Mouse (Mus musculus): ENCODE measurements around the gene Adk. TPM values are rescaled to one million over a fixed set of nuclear protein-coding genes. Genes with fewer than 3 reads are reported as not detected.
A peak's percentile ranks its signal among the peaks of the same experiment; 100 is the strongest.

Adk gene
- polyA plus RNA-seq, 1 experiment from 2014 or later, result 197 TPM

DNA sequence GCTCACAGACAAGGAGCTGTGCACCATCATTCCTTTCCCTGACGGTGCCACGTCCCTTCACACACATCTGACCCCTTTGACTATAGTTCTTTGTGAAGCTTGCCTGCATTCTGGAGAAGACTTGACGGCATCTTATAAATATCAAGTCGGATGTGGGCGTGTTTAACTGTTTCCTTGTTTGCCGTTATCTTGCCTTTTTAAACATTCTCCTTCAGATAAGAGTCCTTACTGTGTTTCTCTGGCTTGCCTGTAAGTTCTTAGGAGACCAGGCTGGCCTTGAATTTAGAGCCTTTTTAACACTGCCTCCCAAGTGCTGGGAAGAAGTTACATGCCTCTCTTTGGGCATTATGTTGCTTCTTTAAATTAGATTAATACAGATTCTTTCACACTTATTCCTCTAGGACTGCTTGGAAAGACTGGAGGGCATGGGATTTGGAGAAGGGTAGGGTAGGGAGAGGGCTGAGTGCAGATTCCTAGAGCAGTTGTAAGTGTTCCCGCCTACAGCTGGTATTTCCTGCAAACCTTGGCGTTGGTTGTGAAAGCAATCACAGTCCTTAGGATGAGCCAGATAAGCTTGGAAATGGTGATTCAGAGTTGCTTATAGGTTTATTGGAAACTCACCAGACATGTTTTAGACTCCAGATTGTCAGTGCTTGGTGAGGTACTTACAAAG lies 13.3 kb downstream of the Adk start:
- peak overlapping the region; percentile 48; the same call in 1 of the 2 replicates for H3K27ac ChIP-seq (replicated peaks)
- peaks cover 34% of the 10 kb centered on the region for H3K4me1 ChIP-seq (replicated peaks)

DNA sequence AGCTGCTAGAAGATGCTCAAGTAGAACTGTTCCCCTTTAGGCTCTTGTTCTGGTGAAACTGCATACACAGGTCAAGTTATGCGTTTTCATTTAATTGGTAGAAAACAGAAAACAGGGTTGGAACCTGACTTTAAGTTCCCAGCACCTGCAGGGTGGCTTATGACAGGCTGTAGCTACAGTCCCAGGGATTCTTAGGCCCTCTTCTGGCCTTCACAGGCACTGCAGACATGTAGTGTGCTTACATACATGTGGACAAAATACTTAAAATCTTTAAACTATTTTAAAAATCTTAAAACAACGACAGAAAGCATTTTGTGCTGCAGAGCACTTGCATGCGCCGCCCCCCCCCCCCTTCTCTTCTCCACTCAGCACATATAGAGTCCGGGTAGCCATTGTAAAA lies 17.2 kb downstream of the Adk start:
- Histone ChIP-seq H3K4me1 (replicated peaks) (peaks cover 43% of the 10 kb centered on the region), H3K27me3 (no peaks in the 10 kb centered on the region), H3K9ac (no peak overlapping the region), H3K4me2 (no peak overlapping the region), H3K27ac (replicated peaks) (no peak overlapping the region), H3K9me3 (replicated peaks) (no peaks in the 10 kb centered on the region), H3K36me3 (replicated peaks) (no peaks in the 10 kb centered on the region), H3K4me3 (replicated peaks) (no peak overlapping the region)
- 69% methylated on average over 5 of the region's 5 CpGs for WGBS (ENCODE audit: insufficient replicate concordance)
- no peak for ATAC-seq (ENCODE audit: insufficient read depth)

More for the DNA sequence above, 13.3 kb downstream of the Adk start:
- Histone ChIP-seq H3K4me3 (replicated peaks) (no peak overlapping the region), H3K27me3 (no peaks in the 10 kb centered on the region), H3K36me3 (replicated peaks) (no peaks in the 10 kb centered on the region), H3K9me3 (replicated peaks) (no peaks in the 10 kb centered on the region), H3K4me2 (peak overlapping the region; percentile 13; the same call in 1 of the 2 replicates), H3K9ac (no peak overlapping the region)
- peak; percentile 12; the same call in 1 of the 2 replicates for ATAC-seq (ENCODE audit: insufficient read depth)
- 19% methylated on average over 8 of the region's 8 CpGs for WGBS (ENCODE audit: insufficient replicate concordance)

DNA sequence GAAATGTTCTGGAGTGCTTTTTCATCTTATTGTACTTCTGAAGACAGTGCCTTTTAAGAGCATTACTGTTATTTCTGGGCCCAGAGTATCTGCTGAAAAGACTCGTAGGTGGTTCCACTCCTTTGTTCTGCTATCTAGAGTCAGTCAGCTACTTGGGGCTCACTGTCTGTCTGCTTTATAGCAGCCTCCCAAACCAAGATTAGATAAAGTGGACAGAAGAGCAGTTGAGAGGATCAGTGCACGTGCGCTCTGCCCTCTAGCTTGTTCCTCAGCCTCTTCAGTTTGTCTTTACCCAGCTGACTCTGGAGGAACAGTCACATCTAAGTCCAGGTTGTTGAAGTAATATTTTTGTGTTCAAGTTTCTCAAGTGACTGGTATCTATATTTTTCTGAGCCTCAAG lies 21.6 kb downstream of the Adk start:
- WGBS (ENCODE audit: insufficient replicate concordance), result 11% methylated on average over 3 of the region's 3 CpGs
- Histone ChIP-seq H3K36me3 (replicated peaks) (no peaks in the 10 kb centered on the region), H3K9me3 (replicated peaks) (no peaks in the 10 kb centered on the region), H3K4me2 (peak overlapping the region; percentile 93), H3K4me3 (replicated peaks) (0 out of 2 replicates have a peak overlapping the region, but pooled peaks have one; percentile 14), H3K9ac (0 out of 2 replicates have a peak overlapping the region, but pooled peaks have one; percentile 35), H3K27me3 (no peaks in the 10 kb centered on the region), H3K4me1 (replicated peaks) (peaks cover 70% of the 10 kb centered on the region), H3K27ac (replicated peaks) (peak overlapping the region; percentile 93)
- peak; percentile 43 for ATAC-seq (ENCODE audit: insufficient read depth)

DNA sequence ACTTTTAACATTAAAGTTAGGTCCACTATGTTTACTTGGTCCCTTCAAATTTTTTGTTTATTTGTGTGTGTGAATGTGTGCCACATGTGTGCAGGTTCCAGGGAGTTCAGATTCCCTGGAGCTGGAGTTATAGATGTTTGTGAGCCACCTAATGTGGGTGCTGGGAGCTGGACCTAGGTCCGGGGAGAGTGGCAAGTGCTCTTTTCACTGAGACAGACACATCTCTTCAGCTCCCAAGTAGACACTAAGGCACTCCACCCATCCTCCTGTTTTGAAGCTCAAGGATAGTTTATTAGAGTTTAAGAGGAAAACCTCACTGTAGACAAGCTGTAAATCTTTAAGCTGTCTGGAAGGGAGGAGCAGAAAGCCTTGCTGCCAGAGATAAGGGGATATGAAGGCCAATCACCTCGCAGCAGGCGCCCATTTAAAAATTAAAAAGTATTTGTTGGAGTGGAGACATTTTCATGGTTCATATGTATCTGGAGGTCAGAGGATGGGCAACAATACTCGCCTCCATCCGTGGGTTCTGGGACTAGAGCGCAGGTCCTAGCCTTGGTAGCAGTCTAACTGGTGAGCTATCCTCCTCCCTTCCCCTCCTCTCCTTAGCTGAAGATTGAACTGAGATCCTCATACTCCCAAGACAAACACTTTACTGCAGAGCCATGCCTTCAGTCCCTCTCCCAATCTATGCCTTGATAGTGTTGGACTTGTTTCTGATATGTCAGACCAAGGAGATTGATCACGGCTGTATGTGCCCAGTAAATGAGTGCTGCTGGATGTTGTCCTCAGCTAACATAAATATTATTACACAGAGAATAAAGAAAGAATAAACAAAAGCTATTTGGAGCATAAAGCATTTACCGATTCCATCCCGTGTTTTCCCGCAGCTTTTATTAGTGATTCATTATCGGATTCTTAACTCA lies 22.3 kb downstream of the Adk start:
- H3K4me3 ChIP-seq (replicated peaks), result peak overlapping the region; percentile 76
- no peaks in the 10 kb centered on the region for H3K36me3 ChIP-seq (replicated peaks)
- 18% methylated on average over 11 of the region's 11 CpGs for WGBS (ENCODE audit: insufficient replicate concordance)
- peak overlapping the region; percentile 93 for H3K27ac ChIP-seq (replicated peaks)
- no peaks in the 10 kb centered on the region for H3K9me3 ChIP-seq (replicated peaks)
- H3K4me2 ChIP-seq, result peak overlapping the region; percentile 93
- peak; percentile 23 for ATAC-seq (ENCODE audit: insufficient read depth)
- H3K27me3 ChIP-seq, result no peaks in the 10 kb centered on the region
- H3K9ac ChIP-seq, result peak overlapping the region; percentile 83
- peaks cover 73% of the 10 kb centered on the region for H3K4me1 ChIP-seq (replicated peaks)

DNA sequence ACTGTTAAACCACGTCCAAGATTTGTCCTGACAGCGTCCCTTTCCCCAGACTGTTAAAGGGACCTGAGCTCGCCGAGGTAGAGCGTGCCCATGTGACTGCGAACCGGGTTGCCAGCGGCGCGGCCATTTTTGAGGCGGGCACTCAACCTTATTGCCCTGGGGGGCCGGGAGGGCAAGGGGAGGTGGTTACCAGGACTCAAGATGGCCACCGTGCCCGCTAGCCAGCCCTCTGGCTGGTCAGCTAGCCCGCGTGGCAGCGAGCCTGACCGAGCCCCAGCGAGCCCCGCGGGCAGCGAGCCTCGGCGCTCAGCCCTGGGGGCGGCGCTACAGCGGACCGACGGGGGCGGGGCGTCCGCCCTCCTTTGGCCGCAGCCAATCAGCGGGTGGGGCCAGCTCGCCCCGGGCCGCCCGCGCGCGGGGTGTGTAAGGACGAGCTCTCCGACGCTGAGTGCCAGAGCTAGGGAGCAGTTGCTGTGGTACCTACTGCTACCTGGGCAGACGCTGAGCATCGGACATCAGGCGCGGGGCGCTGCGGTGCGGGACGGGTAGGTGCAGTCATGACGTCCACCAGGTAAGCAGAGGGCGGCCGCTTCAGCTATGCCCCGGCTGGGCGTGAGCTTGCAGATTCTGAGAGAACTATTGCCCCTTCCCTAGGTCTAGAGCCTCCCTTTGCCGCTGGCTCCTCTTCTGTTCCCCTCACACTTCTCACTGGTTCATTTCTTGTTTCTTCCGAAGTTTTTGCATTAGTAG lies 23.6 kb downstream of the Adk start:
- Histone ChIP-seq H3K4me3 (replicated peaks) (peak overlapping the region; percentile 76), H3K4me1 (replicated peaks) (peaks cover 72% of the 10 kb centered on the region), H3K9ac (peak overlapping the region; percentile 83), H3K27ac (replicated peaks) (peak overlapping the region; percentile 93), H3K4me2 (peak overlapping the region; percentile 93), H3K9me3 (replicated peaks) (no peaks in the 10 kb centered on the region), H3K36me3 (replicated peaks) (no peaks in the 10 kb centered on the region), H3K27me3 (no peaks in the 10 kb centered on the region)
- peak; percentile 93 for ATAC-seq (ENCODE audit: insufficient read depth)
- WGBS (ENCODE audit: insufficient replicate concordance), result under 1% methylated on average over 59 of the region's 59 CpGs

DNA sequence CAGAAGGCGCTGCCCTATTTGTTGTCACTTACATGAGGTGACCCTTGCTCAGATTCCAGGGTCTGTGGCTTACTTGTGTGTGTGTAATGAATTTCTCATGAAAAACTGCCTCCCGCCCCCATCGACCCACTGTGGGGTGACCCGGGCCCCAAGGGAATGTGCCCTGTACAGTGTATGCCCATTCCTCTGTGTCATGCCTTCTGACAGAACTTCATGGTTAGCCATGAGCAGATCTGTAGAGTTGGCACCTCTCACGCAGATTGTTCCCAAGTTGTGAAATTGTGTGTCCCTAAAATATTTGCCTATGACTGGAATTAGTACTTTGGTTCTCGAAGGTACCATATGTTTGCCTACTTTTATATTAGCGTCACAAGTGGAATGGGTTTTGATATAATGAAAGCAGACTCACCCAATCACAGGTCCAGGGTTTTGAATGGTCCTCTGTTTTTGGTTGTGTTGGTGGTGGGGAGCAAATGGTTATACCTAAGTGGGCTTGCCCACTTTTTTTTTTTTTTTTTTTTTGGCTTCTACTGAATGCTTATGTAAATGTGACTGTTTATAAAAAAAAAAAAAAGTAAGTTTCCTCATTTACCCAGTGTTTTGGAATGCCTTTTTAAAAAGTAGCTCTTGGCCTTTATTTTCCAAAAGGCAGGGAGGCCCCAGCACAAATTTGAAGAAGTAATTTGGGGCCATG lies 24.3 kb downstream of the Adk start:
- 23% methylated on average over 7 of the region's 7 CpGs for WGBS (ENCODE audit: insufficient replicate concordance)
- H3K27ac ChIP-seq (replicated peaks), result peak overlapping the region; percentile 93
- H3K9ac ChIP-seq, result peak overlapping the region; percentile 83
- H3K9me3 ChIP-seq (replicated peaks), result no peaks in the 10 kb centered on the region
- H3K4me3 ChIP-seq (replicated peaks), result peak overlapping the region; percentile 76
- no peaks in the 10 kb centered on the region for H3K27me3 ChIP-seq
- H3K36me3 ChIP-seq (replicated peaks), result no peaks in the 10 kb centered on the region
- H3K4me1 ChIP-seq (replicated peaks), result peaks cover 74% of the 10 kb centered on the region
- peak; percentile 24 for ATAC-seq (ENCODE audit: insufficient read depth)
- H3K4me2 ChIP-seq, result peak overlapping the region; percentile 93

DNA sequence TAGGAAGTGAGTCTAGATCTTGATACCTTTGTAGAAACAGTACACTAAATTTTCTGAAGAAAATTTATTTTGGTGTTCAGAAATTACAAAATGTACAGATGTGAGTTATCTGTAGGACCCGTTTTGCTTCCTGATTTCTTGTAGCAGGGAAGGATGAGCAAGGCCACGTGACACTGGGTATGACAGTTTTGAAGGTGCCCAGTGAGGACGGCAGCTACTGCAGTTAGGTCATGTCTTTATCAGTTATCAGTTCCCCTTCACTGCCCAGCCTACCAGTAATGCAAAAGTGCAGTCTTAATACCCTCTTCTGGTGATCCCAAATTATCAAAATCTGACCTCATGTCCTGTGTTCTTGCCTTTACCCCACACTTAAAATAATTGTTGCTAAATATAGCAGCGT lies 25.6 kb downstream of the Adk start:
- no peak for ATAC-seq (ENCODE audit: insufficient read depth)
- Histone ChIP-seq H3K9me3 (replicated peaks) (no peaks in the 10 kb centered on the region), H3K36me3 (replicated peaks) (0 out of 2 replicates have a peak, but pooled peaks cover 2% of the 10 kb centered on the region), H3K27ac (replicated peaks) (peak overlapping the region; percentile 93), H3K27me3 (no peaks in the 10 kb centered on the region), H3K4me1 (replicated peaks) (peaks cover 76% of the 10 kb centered on the region), H3K4me2 (peak overlapping the region; percentile 93), H3K4me3 (replicated peaks) (peak overlapping the region; percentile 76), H3K9ac (peak overlapping the region; percentile 83; the same call in 1 of the 2 replicates)
- WGBS (ENCODE audit: insufficient replicate concordance), result 20% methylated on average over 4 of the region's 4 CpGs

DNA sequence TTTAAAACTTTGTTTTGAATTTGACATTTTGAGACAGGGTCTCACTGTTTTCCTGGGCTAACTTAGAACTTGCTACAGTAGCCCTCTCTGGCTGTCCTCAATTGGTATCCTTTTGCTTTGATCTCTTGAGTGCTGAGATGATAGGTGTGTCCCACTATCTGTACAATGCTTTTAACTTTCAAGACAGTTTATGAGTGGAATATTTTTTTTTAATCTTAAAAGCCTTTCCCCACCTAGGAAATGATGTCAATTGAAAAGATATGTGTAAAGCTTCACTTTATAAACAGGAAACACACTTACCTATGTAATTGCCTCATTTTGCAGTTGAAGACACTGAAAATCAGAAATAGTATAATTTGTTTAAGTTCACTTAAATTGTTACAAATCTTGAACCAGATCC lies 26.1 kb downstream of the Adk start:
- H3K4me3 ChIP-seq (replicated peaks), result no peak overlapping the region
- H3K27me3 ChIP-seq, result no peaks in the 10 kb centered on the region
- H3K36me3 ChIP-seq (replicated peaks), result 0 out of 2 replicates have a peak, but pooled peaks cover 3% of the 10 kb centered on the region
- peak overlapping the region; percentile 93 for H3K4me2 ChIP-seq
- H3K9ac ChIP-seq, result no peak overlapping the region
- H3K9me3 ChIP-seq (replicated peaks), result no peaks in the 10 kb centered on the region
- H3K27ac ChIP-seq (replicated peaks), result peak overlapping the region; percentile 93; the same call in 1 of the 2 replicates
- ATAC-seq (ENCODE audit: insufficient read depth), result no peak
- peaks cover 78% of the 10 kb centered on the region for H3K4me1 ChIP-seq (replicated peaks)

DNA sequence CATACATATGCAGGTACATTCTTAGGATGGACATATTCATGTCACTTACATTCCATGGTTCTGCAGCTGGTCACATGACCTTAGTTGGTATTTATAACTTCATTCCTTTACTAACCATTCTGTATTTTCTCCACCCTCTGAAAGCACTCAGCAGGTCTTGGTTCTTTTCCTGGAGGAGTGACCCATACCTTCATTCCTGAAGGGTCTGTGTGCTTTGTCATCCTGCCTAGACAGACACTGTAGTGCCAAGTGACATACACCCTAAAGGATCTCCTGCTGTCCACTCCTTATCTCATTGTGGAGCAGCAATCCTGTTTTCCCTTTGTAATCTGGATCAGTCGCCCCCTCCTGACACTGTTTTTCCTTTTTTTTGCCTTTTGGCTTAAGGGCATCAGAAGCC lies 30.4 kb downstream of the Adk start:
- Histone ChIP-seq H3K27ac (replicated peaks) (no peak overlapping the region), H3K9me3 (replicated peaks) (no peaks in the 10 kb centered on the region), H3K27me3 (no peaks in the 10 kb centered on the region), H3K4me2 (no peak overlapping the region), H3K4me1 (replicated peaks) (peaks cover 70% of the 10 kb centered on the region), H3K9ac (no peak overlapping the region), H3K36me3 (replicated peaks) (0 out of 2 replicates have a peak, but pooled peaks cover 3% of the 10 kb centered on the region), H3K4me3 (replicated peaks) (no peak overlapping the region)
- no peak for ATAC-seq (ENCODE audit: insufficient read depth)
- 23% methylated on average over 1 of the region's 1 CpGs for WGBS (ENCODE audit: insufficient replicate concordance)

DNA sequence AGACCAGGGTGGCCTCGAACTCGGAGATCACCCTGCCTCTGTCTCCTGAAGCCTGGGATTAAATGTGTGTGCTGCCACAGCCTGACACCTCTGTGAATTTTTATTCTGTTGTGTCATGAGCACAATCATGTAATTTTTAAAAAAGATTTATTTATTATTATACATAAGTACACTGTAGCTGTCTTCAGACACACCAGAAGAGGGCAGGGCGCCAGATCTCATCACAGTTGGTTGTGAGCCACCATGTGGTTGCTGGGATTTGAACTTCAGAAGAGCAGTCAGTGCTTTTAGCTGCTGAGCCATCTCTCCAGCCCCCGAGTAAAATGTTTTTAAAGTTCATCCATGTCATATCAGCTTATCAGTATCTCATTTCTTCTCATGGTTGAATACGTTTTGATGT lies 33.3 kb downstream of the Adk start:
- H3K4me1 ChIP-seq (replicated peaks), result peaks cover 81% of the 10 kb centered on the region
- no peak for ATAC-seq (ENCODE audit: insufficient read depth)
- no peaks in the 10 kb centered on the region for H3K27me3 ChIP-seq
- no peak overlapping the region for H3K4me3 ChIP-seq (replicated peaks)
- H3K9ac ChIP-seq, result no peak overlapping the region
- WGBS (ENCODE audit: insufficient replicate concordance), result 62% methylated on average over 5 of the region's 5 CpGs
- no peak overlapping the region for H3K27ac ChIP-seq (replicated peaks)
- no peaks in the 10 kb centered on the region for H3K9me3 ChIP-seq (replicated peaks)
- no peak overlapping the region for H3K4me2 ChIP-seq
- H3K36me3 ChIP-seq (replicated peaks), result 0 out of 2 replicates have a peak, but pooled peaks cover 3% of the 10 kb centered on the region
